Mouse (Mus musculus): ENCODE measurements around the gene Gpr179. TPM values are rescaled to one million over a fixed set of nuclear protein-coding genes. Genes with fewer than 3 reads are reported as not detected.
"Not testable (repeated sequence)": the region's sequence is repeated elsewhere in the genome, so short reads cannot be mapped to it uniquely, and the experiment has no call there.

The Gpr179 gene
- polyA plus RNA-seq, 1 experiment from 2014 or later: 0.05 TPM

- under 1% methylated on average over 50 of the region's 50 CpGs for WGBS
- Histone ChIP-seq H3K27me3 (peaks cover 7% of the 10 kb centered on the region), H3K9me3 (no peaks in the 10 kb centered on the region), H3K36me3 (peaks cover 17% of the 10 kb centered on the region; the same call in 1 of the 2 replicates), H3K9ac (replicated peaks) (peak within 1 kb of the TSS; percentile 58), H3K4me3 (replicated peaks) (peak within 1 kb of the TSS; percentile 55), H3K4me2 (peak within 1 kb of the TSS; percentile 64), H3K4me1 (replicated peaks) (peaks cover 16% of the 10 kb centered on the region), H3K27ac (peak within 1 kb of the TSS; percentile 80)
- ATAC-seq (ENCODE audit: insufficient number of reproducible peaks, insufficient read depth, low FRiP score, low TSS enrichment, low read depth): peak; percentile 89
These were observed 36.1 kb downstream of the Gpr179 start, which contains the start of gene Mrpl45 for GRCm38 (mm10) chr11:97315504-97316503. TSS of gene Mrpl45 (plus strand) at chr11:97315716.

- Histone ChIP-seq H3K9ac (replicated peaks) (no peak overlapping the region), H3K4me2 (peak overlapping the region; percentile 64), H3K36me3 (peaks cover 13% of the 10 kb centered on the region; the same call in 1 of the 2 replicates), H3K9me3 (no peaks in the 10 kb centered on the region), H3K4me3 (replicated peaks) (peak overlapping the region; percentile 55; the same call in 1 of the 2 replicates), H3K27me3 (peaks cover 7% of the 10 kb centered on the region), H3K27ac (no peak overlapping the region), H3K4me1 (replicated peaks) (peaks cover 22% of the 10 kb centered on the region)
- no peak for ATAC-seq (ENCODE audit: insufficient number of reproducible peaks, insufficient read depth, low FRiP score, low TSS enrichment, low read depth)
- WGBS: 51% methylated on average over 8 of the region's 8 CpGs
These were observed 37.0 kb downstream of the Gpr179 start for GRCm38 (mm10) chr11:97314751-97315503.

- WGBS: 92% methylated on average over 3 of the region's 3 CpGs
- Histone ChIP-seq H3K27ac (no peak overlapping the region), H3K4me2 (no peak overlapping the region), H3K9me3 (no peaks in the 10 kb centered on the region), H3K4me1 (replicated peaks) (peaks cover 27% of the 10 kb centered on the region), H3K9ac (replicated peaks) (no peak overlapping the region), H3K27me3 (peaks cover 7% of the 10 kb centered on the region), H3K4me3 (replicated peaks) (no peak overlapping the region), H3K36me3 (peaks cover 10% of the 10 kb centered on the region; the same call in 1 of the 2 replicates)
- ATAC-seq (ENCODE audit: insufficient number of reproducible peaks, insufficient read depth, low FRiP score, low TSS enrichment, low read depth): no peak
These were observed 37.8 kb downstream of the Gpr179 start for GRCm38 (mm10) chr11:97314110-97314509.

GRCm38 (mm10) chr11:97312871-97313270 is 39.0 kb downstream of the Gpr179 start:
- WGBS: 81% methylated on average over 1 of the region's 1 CpGs
- not testable (repeated sequence) for ATAC-seq (ENCODE audit: insufficient number of reproducible peaks, insufficient read depth, low FRiP score, low TSS enrichment, low read depth); H3K9ac ChIP-seq (replicated peaks); H3K4me2 ChIP-seq; H3K27ac ChIP-seq; H3K27me3 ChIP-seq; H3K36me3 ChIP-seq; H3K9me3 ChIP-seq; H3K4me3 ChIP-seq (replicated peaks)
- H3K4me1 ChIP-seq (replicated peaks): peaks cover 27% of the 10 kb centered on the region

- Histone ChIP-seq H3K27me3 (peaks cover 7% of the 10 kb centered on the region), H3K27ac (0 out of 2 replicates have a peak overlapping the region, but pooled peaks have one; percentile 69), H3K4me1 (replicated peaks) (peaks cover 19% of the 10 kb centered on the region), H3K36me3 (no peaks in the 10 kb centered on the region), H3K4me3 (replicated peaks) (peak overlapping the region; percentile 42), H3K9ac (replicated peaks) (peak overlapping the region; percentile 53), H3K4me2 (peak overlapping the region; percentile 76), H3K9me3 (no peaks in the 10 kb centered on the region)
- ATAC-seq (ENCODE audit: insufficient number of reproducible peaks, insufficient read depth, low FRiP score, low TSS enrichment, low read depth): no peak
- 5% methylated on average over 18 of the region's 18 CpGs for WGBS
These were observed 40.8 kb downstream of the Gpr179 start for GRCm38 (mm10) chr11:97310895-97311631.

- H3K27me3 ChIP-seq: peaks cover 7% of the 10 kb centered on the region
- H3K9me3 ChIP-seq: no peaks in the 10 kb centered on the region
- no peaks in the 10 kb centered on the region for H3K36me3 ChIP-seq
- peaks cover 19% of the 10 kb centered on the region for H3K4me1 ChIP-seq (replicated peaks)
- peak overlapping the region; percentile 76 for H3K4me2 ChIP-seq
- H3K9ac ChIP-seq (replicated peaks): peak overlapping the region; percentile 53
- WGBS: under 1% methylated on average over 25 of the region's 25 CpGs
- no peak overlapping the region for H3K27ac ChIP-seq
- peak; percentile 73 for ATAC-seq (ENCODE audit: insufficient number of reproducible peaks, insufficient read depth, low FRiP score, low TSS enrichment, low read depth)
- peak overlapping the region; percentile 42 for H3K4me3 ChIP-seq (replicated peaks)
These were observed 41.8 kb downstream of the Gpr179 start for GRCm38 (mm10) chr11:97309911-97310571.

GRCm38 (mm10) chr11:97309451-97309836 is 42.4 kb downstream of the Gpr179 start:
- Histone ChIP-seq H3K27ac (no peak overlapping the region), H3K9me3 (no peaks in the 10 kb centered on the region), H3K9ac (replicated peaks) (peak overlapping the region; percentile 53; the same call in 1 of the 2 replicates), H3K4me2 (peak overlapping the region; percentile 76), H3K4me1 (replicated peaks) (peaks cover 19% of the 10 kb centered on the region), H3K36me3 (no peaks in the 10 kb centered on the region), H3K27me3 (peaks cover 7% of the 10 kb centered on the region), H3K4me3 (replicated peaks) (peak overlapping the region; percentile 42)
- WGBS: 6% methylated on average over 9 of the region's 9 CpGs
- no peak for ATAC-seq (ENCODE audit: insufficient number of reproducible peaks, insufficient read depth, low FRiP score, low TSS enrichment, low read depth)

- peaks cover 7% of the 10 kb centered on the region for H3K27me3 ChIP-seq
- no peak overlapping the region for H3K9ac ChIP-seq (replicated peaks)
- H3K4me2 ChIP-seq: peak overlapping the region; percentile 76
- ATAC-seq (ENCODE audit: insufficient number of reproducible peaks, insufficient read depth, low FRiP score, low TSS enrichment, low read depth): no peak
- H3K36me3 ChIP-seq: no peaks in the 10 kb centered on the region
- no peak overlapping the region for H3K27ac ChIP-seq
- peak overlapping the region; percentile 42 for H3K4me3 ChIP-seq (replicated peaks)
- 49% methylated on average over 3 of the region's 3 CpGs for WGBS
- no peaks in the 10 kb centered on the region for H3K9me3 ChIP-seq
- peaks cover 19% of the 10 kb centered on the region for H3K4me1 ChIP-seq (replicated peaks)
These were observed 42.9 kb downstream of the Gpr179 start for GRCm38 (mm10) chr11:97308806-97309450.

- Histone ChIP-seq H3K4me1 (replicated peaks) (peaks cover 19% of the 10 kb centered on the region), H3K27me3 (peaks cover 5% of the 10 kb centered on the region), H3K36me3 (no peaks in the 10 kb centered on the region), H3K9me3 (no peaks in the 10 kb centered on the region), H3K4me2 (no peak overlapping the region), H3K27ac (no peak overlapping the region), H3K9ac (replicated peaks) (no peak overlapping the region), H3K4me3 (replicated peaks) (no peak overlapping the region)
- ATAC-seq (ENCODE audit: insufficient number of reproducible peaks, insufficient read depth, low FRiP score, low TSS enrichment, low read depth): no peak
- WGBS: 92% methylated on average over 11 of the region's 11 CpGs
These were observed 44.4 kb downstream of the Gpr179 start for GRCm38 (mm10) chr11:97307294-97308069.

Measured in limb, embryonic 12.5 days (tissue).